Mouse (Mus musculus): ENCODE results near the gene Emilin1. TPM values are rescaled to one million over a fixed set of nuclear protein-coding genes. Genes with fewer than 3 reads are reported as not detected.

The Emilin1 gene
- total RNA-seq, 2 experiments from 2014 or later = 1.9 TPM

- DNase-seq (ENCODE audit: low spot score in 2 of 2) = no peak
Observed at GRCm38 (mm10) chr5:30924614-30925013, 11.4 kb downstream of the Emilin1 start.

- DNase-seq (ENCODE audit: low spot score in 2 of 2) = no peak
Observed at GRCm38 (mm10) chr5:30925217-30925616, 12.0 kb downstream of the Emilin1 start.

GRCm38 (mm10) chr5:30926073-30926472 lies 12.9 kb downstream of the Emilin1 start:
- no peak for DNase-seq (ENCODE audit: low spot score in 2 of 2)

GRCm38 (mm10) chr5:30927945-30928529 lies 14.8 kb downstream of the Emilin1 start:
- peak in 1 of 2 experiments; percentile 73 for DNase-seq (ENCODE audit: low spot score in 2 of 2)

GRCm38 (mm10) chr5:30930121-30930520 lies 16.9 kb downstream of the Emilin1 start:
- DNase-seq (ENCODE audit: low spot score in 2 of 2) = peak; percentile 64 to 91

- no peak for DNase-seq (ENCODE audit: low spot score in 2 of 2)
Observed at GRCm38 (mm10) chr5:30930846-30931245, 17.6 kb downstream of the Emilin1 start.

- no peak for DNase-seq (ENCODE audit: low spot score in 2 of 2)
Observed at GRCm38 (mm10) chr5:30931378-30931777, 18.2 kb downstream of the Emilin1 start.

GRCm38 (mm10) chr5:30933705-30934104 lies 20.5 kb downstream of the Emilin1 start:
- DNase-seq (ENCODE audit: low spot score in 2 of 2) = no peak

- no peak for DNase-seq (ENCODE audit: low spot score in 2 of 2)
Observed at GRCm38 (mm10) chr5:30934725-30935461, 21.7 kb downstream of the Emilin1 start.

- DNase-seq (ENCODE audit: low spot score in 2 of 2) = no peak
Observed at GRCm38 (mm10) chr5:30943004-30943403, 29.8 kb downstream of the Emilin1 start.

- no peak for DNase-seq (ENCODE audit: low spot score in 2 of 2)
Observed at GRCm38 (mm10) chr5:30944344-30944743, 31.1 kb downstream of the Emilin1 start.

- peak; percentile 55 to 73 for DNase-seq (ENCODE audit: low spot score in 2 of 2)
Observed at GRCm38 (mm10) chr5:30944956-30945781, 32.0 kb downstream of the Emilin1 start, which contains the start of gene Cgref1. Gene Cgref1, minus strand, starts transcription at chr5:30945591.

GRCm38 (mm10) chr5:30948620-30949019 lies 35.4 kb downstream of the Emilin1 start:
- DNase-seq (ENCODE audit: low spot score in 2 of 2) = no peak

- peak; percentile 90 to 94 for DNase-seq (ENCODE audit: low spot score in 2 of 2)
Observed at GRCm38 (mm10) chr5:30949654-30950326, 36.6 kb downstream of the Emilin1 start.

- no peak for DNase-seq (ENCODE audit: low spot score in 2 of 2)
Observed at GRCm38 (mm10) chr5:30950451-30950850, 37.2 kb downstream of the Emilin1 start.

- no peak for DNase-seq (ENCODE audit: low spot score in 2 of 2)
Observed at GRCm38 (mm10) chr5:30950922-30951321, 37.7 kb downstream of the Emilin1 start.

GRCm38 (mm10) chr5:30951706-30952105 lies 38.5 kb downstream of the Emilin1 start:
- no peak for DNase-seq (ENCODE audit: low spot score in 2 of 2)

GRCm38 (mm10) chr5:30952551-30952950 lies 39.3 kb downstream of the Emilin1 start:
- DNase-seq (ENCODE audit: low spot score in 2 of 2) = no peak

- no peak for DNase-seq (ENCODE audit: low spot score in 2 of 2)
Observed at GRCm38 (mm10) chr5:30954065-30954464, 40.9 kb downstream of the Emilin1 start.

- no peak for DNase-seq (ENCODE audit: low spot score in 2 of 2)
Observed at GRCm38 (mm10) chr5:30954556-30954955, 41.4 kb downstream of the Emilin1 start.

- DNase-seq (ENCODE audit: low spot score in 2 of 2) = no peak
Observed at GRCm38 (mm10) chr5:30955751-30956150, 42.5 kb downstream of the Emilin1 start.

Measured in layer of hippocampus, adult 18-20 months (tissue).